Mouse (Mus musculus): ENCODE measurements around the gene Oit3.
"Not testable (repeated sequence)": the region's sequence is repeated elsewhere in the genome, so short reads cannot be mapped to it uniquely, and the experiment has no call there.

Gene Oit3

GRCm38 (mm10) chr10:59402899-59403792 is 38.4 kb downstream of the Oit3 start, which contains the start of gene Pla2g12b:
TSS of gene Pla2g12b (plus strand) at chr10:59403660.
- TF ChIP-seq GATA4 (IDR thresholded peaks at IDR 0.05; ENCODE audit: insufficient replicate concordance, low read length): peak; percentile 88; the same call in 1 of the 2 replicates

GRCm38 (mm10) chr10:59395461-59395860 is 46.1 kb downstream of the Oit3 start, which contains the start of gene Gm10273:
TSS of gene Gm10273 (plus strand) at chr10:59395632.
- TF ChIP-seq GATA4 (IDR thresholded peaks at IDR 0.05; ENCODE audit: insufficient replicate concordance, low read length): not testable (repeated sequence)

- no peak for TF ChIP-seq GATA4 (IDR thresholded peaks at IDR 0.05; ENCODE audit: insufficient replicate concordance, low read length)
These were observed 49.7 kb downstream of the Oit3 start for GRCm38 (mm10) chr10:59391907-59392306.

- TF ChIP-seq GATA4 (IDR thresholded peaks at IDR 0.05; ENCODE audit: insufficient replicate concordance, low read length): no peak
These were observed 51.9 kb downstream of the Oit3 start for GRCm38 (mm10) chr10:59389652-59390051.

- no peak for TF ChIP-seq GATA4 (IDR thresholded peaks at IDR 0.05; ENCODE audit: insufficient replicate concordance, low read length)
These were observed 54.6 kb downstream of the Oit3 start for GRCm38 (mm10) chr10:59386951-59387350.

GRCm38 (mm10) chr10:59380411-59380821 is 61.2 kb downstream of the Oit3 start:
- no peak for TF ChIP-seq GATA4 (IDR thresholded peaks at IDR 0.05; ENCODE audit: insufficient replicate concordance, low read length)

GRCm38 (mm10) chr10:59379927-59380326 is 61.7 kb downstream of the Oit3 start:
- no peak for TF ChIP-seq GATA4 (IDR thresholded peaks at IDR 0.05; ENCODE audit: insufficient replicate concordance, low read length)

- TF ChIP-seq GATA4 (IDR thresholded peaks at IDR 0.05; ENCODE audit: insufficient replicate concordance, low read length): no peak
These were observed 62.9 kb downstream of the Oit3 start for GRCm38 (mm10) chr10:59378728-59379127.

- no peak for TF ChIP-seq GATA4 (IDR thresholded peaks at IDR 0.05; ENCODE audit: insufficient replicate concordance, low read length)
These were observed 63.7 kb downstream of the Oit3 start for GRCm38 (mm10) chr10:59377906-59378305.
